Mouse (Mus musculus) central nervous system, embryonic 14 days (tissue): ENCODE data around the gene Mlx. TPM values are rescaled to one million over a fixed set of nuclear protein-coding genes. Genes with fewer than 3 reads are reported as not detected.

ENCODE experiments used
- polyA plus RNA-seq: library from polyadenylated mRNA; depleted of rRNA; stranded (reverse); fragments of >200 nt; gene quantifications from 2 replicates; pipeline ENCODE4 v1.2.3, GENCODE M21; 2012; rRNA removed

Mlx gene
- polyA plus RNA-seq: 55.4 and 59.4 TPM in 2 replicates

GRCm38 (mm10) chr11:101086756-101087681 is at the start of gene Mlx:
Gene Mlx (plus strand): TSS chr11:101087277.

DNA sequence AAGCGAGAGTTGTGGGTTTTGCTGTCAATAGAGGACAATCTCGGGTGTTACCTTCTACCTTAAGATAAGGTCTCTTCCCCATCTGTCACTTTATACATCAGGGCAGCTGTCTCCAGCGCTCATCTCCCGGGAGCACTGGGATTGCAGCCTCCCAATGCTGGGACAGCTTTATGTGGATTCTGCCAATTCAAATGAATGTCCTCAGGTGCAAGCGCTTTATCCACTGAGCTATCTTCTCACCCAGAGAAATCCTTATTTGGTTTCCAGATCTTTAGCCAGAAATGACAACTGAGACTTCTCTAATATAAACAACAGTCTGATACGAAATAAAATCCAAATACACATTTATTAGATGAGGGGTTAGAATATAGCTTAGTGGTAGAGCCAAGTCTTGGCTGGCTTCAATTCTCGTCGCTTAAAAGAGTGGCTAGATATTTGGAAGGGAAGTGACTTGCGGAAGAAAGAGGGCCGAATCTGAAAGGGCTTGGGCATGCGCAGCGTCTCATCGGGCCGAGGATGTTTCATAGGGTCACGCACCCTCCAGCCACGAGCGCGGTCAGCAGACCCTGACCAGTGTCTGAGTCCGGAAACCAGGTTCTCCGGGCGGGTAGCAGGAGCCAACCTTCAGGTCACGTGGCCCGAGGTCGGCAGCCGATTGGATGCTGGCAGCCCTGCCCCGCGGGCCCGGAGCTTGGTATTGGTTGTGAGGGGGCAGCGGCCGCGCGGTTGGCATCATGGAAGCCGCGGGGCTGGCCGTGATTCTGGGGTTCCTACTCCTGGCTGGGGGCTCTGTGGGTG is 17.5 kb upstream of the Mlx start, which contains the start of gene Naglu:
Gene Naglu (plus strand): TSS at position 622 of the 798 bp plus-strand sequence.

GRCm38 (mm10) chr11:101078121-101078520 is 9.0 kb upstream of the Mlx start, which contains the start of gene Hsd17b1:
Gene Hsd17b1 (plus strand): TSS chr11:101078411.

GRCm38 (mm10) chr11:101082208-101083082 is 4.6 kb upstream of the Mlx start, which contains the start of gene Coasy:
Gene Coasy (plus strand): TSS chr11:101082565.

DNA sequence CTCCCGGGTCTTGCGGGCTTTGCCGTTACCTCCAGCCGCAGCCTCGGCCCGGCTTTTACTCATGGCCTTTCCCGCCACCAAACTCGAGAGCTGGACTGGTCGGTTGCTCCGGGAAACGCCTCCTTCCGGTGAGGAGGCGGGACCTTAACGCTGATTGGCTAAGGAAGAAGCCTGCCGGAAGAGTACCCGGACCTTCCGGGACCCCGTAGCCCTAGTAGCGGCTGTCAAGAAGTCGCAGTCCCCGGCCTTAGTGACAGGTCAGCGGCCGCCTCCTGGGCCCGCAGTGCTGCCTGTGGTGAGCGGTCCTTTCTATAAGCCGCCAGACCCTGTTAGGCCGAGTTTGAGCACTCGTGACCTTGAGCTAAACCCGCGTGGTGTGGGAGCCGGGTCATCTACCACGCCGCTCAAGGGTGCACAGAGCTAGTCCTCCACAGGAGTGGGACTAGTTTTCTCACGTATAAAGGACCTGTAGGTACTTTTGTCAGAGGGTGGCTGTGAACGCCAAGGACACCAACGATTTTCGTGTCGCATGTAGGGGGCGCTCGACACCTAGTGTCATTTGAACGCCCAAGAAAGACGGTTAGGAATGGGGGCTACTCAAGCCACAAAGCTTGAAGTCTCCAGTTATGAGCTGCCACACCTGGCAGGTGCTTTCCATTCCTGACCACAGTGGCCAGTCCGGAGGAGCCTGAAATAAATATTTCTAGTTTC is 8.4 kb downstream of the Mlx start, which contains the start of gene Psmc3ip:
Gene Psmc3ip (minus strand): TSS at position 123 of the 711 bp plus-strand sequence.

DNA sequence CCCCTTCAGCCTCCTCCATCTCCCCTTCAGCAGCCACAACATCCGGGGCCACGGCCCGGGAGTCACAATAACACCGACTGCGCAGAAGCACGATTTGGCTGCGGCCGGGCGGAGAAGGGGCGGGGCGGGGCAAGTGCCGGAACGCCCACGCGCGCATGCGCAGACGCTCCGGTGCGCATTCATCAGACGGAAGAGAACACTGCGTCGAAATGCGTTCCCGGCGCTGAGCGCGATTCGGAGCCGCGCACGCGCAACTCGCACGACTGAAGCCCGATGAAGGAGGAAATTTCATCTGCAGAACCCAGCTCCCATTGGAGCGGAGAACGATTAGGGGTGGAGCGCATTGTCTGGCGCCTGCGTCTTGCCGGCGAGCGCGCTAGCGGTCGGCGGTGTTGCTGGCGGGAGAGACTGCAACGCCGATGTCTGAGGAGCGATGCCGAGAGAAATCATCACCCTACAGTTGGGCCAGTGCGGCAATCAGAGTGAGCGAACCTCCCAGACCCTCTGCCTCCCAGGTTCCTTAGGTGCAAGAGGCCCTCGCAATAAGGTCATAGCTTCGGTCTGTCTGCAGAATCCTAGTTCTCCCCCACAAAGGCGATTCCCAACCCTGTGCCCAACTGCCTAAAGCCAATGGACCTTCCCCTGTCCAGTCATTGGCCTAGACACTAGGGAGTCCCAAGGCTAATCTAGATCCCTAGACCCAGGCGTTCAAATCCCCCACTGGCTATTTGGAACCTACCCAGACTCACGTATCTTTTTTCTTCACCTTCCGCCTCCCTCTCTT is 32.9 kb downstream of the Mlx start, which contains the start of the genes Retreg3 and Tubg1:
Gene Retreg3 (minus strand): TSS at position 133 of the 784 bp plus-strand sequence.
Gene Tubg1 (plus strand): TSS at position 178 of the 784 bp plus-strand sequence.

Other genes starting within 250 kb of the Mlx start
- 15.6 and 17.7 TPM in 2 replicates for gene Stat5b, start 236.6 kb upstream of the Mlx start, polyA plus RNA-seq
- gene Stat5a, start 227.9 kb upstream of the Mlx start, polyA plus RNA-seq: 1.7 and 2.7 TPM in 2 replicates
- gene Stat3, start 147.7 kb upstream of the Mlx start, polyA plus RNA-seq: 35.0 and 48.7 TPM in 2 replicates
- 20.4 and 38.1 TPM in 2 replicates for gene Cavin1, start 116.4 kb upstream of the Mlx start, polyA plus RNA-seq
- gene Atp6v0a1, start 77.8 kb upstream of the Mlx start, polyA plus RNA-seq: 146 and 170 TPM in 2 replicates
- 9.0 and 11.7 TPM in 2 replicates for gene Naglu, start 17.3 kb upstream of the Mlx start, polyA plus RNA-seq
- gene Hsd17b1, start 8.9 kb upstream of the Mlx start, polyA plus RNA-seq: 0.57 and 0.60 TPM in 2 replicates
- gene Coasy, start 4.7 kb upstream of the Mlx start, polyA plus RNA-seq: 53.2 and 56.6 TPM in 2 replicates
- 26.7 and 35.7 TPM in 2 replicates for gene Psmc3ip, start 8.2 kb downstream of the Mlx start, polyA plus RNA-seq
- gene Retreg3, start 32.6 kb downstream of the Mlx start, polyA plus RNA-seq: 61.6 and 65.4 TPM in 2 replicates
- 30.2 and 32.6 TPM in 2 replicates for gene Tubg1, start 32.7 kb downstream of the Mlx start, polyA plus RNA-seq
- 25.1 and 25.6 TPM in 2 replicates for gene Tubg2, start 68.6 kb downstream of the Mlx start, polyA plus RNA-seq
- 3.3 and 5.1 TPM in 2 replicates for gene Cntnap1, start 83.2 kb downstream of the Mlx start, polyA plus RNA-seq
- gene Plekhh3, start 84.1 kb downstream of the Mlx start, polyA plus RNA-seq: 8.5 and 12.1 TPM in 2 replicates
- gene Ccr10, start 88.2 kb downstream of the Mlx start, polyA plus RNA-seq: 0.16 and 0.34 TPM in 2 replicates
- 27.4 and 32.0 TPM in 2 replicates for gene Ezh1, start 139.2 kb downstream of the Mlx start, polyA plus RNA-seq
- 61.7 and 80.4 TPM in 2 replicates for gene Ramp2, start 158.8 kb downstream of the Mlx start, polyA plus RNA-seq
- 67.6 and 69.5 TPM in 2 replicates for gene Vps25, start 166.4 kb downstream of the Mlx start, polyA plus RNA-seq
- 5.1 and 10.7 TPM in 2 replicates for gene Wnk4, start 173.3 kb downstream of the Mlx start, polyA plus RNA-seq
- gene Cntd1, start 191.7 kb downstream of the Mlx start, polyA plus RNA-seq: 0.93 and 1.1 TPM in 2 replicates
- 153 and 181 TPM in 2 replicates for gene Coa3, start 191.8 kb downstream of the Mlx start, polyA plus RNA-seq
- gene Becn1, start 215.0 kb downstream of the Mlx start, polyA plus RNA-seq: 116 and 133 TPM in 2 replicates
- gene Psme3, start 228.9 kb downstream of the Mlx start, polyA plus RNA-seq: 118 and 123 TPM in 2 replicates
- 9.5 and 10.2 TPM in 2 replicates for gene Aoc2, start 237.8 kb downstream of the Mlx start, polyA plus RNA-seq
- gene Aoc3, start 243.3 kb downstream of the Mlx start, polyA plus RNA-seq: 0.27 and 0.85 TPM in 2 replicates